Mouse (Mus musculus): ENCODE measurements around the gene Gstp3.

DNA sequence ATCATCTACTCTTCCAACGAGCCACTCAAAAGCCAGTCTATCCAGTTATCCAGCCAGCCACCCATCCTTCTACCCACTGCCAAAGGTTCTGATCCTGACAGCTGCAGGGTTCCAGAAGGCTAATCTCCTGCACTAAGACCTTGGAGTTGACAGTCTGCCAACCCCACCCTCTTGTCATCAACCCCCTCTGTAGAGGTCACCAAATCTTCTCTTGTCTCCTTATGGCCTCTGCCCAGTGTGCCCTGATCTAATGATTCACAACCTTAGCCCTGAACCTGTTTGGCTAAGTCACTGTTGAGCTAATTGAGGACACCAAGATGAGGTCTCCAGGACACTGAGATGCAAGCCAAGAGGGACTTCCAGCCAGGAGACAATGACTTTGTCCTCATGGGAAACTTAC, 20.2 kb upstream of the Gstp3 start:
- no peak for TF ChIP-seq CTCF (conservative IDR thresholded peaks at IDR 0.05; ENCODE audit: insufficient read depth, insufficient read length, low read depth, low read length)
- TF ChIP-seq POLR2A (IDR thresholded peaks at IDR 0.05; ENCODE audit: low read depth, low read length): no peak

All from kidney, adult 2 months (tissue).